Mouse (Mus musculus) cortical plate, adult 2 months (tissue): Measurements from ENCODE around the gene Suds3.

Experiments
- CTCF ChIP-seq: fragments of 200-500 bp; IDR thresholded peaks from 2 replicates; pipeline ENCODE4 v1.5.1; 2011; ENCODE audit warnings: mild to moderate bottlenecking, control low read depth, low read length; ENCODE audit not compliant: insufficient read depth; ENCODE audit errors: extremely low read depth
- POLR2A ChIP-seq: fragments of 200-500 bp; IDR thresholded peaks from 2 replicates; pipeline ENCODE4 v1.6.1; 2011; ENCODE audit warnings: mild to moderate bottlenecking, low read length, control low read depth; ENCODE audit not compliant: insufficient read depth; ENCODE audit errors: extremely low read depth

GRCm38 (mm10) chr5:117042661-117043060 is 73.3 kb downstream of the Suds3 start:
- TF ChIP-seq CTCF, result no peak
- TF ChIP-seq POLR2A, result no peak
